Mouse (Mus musculus): Measurements from ENCODE around the gene Sorbs2.

The Sorbs2 gene

DNA sequence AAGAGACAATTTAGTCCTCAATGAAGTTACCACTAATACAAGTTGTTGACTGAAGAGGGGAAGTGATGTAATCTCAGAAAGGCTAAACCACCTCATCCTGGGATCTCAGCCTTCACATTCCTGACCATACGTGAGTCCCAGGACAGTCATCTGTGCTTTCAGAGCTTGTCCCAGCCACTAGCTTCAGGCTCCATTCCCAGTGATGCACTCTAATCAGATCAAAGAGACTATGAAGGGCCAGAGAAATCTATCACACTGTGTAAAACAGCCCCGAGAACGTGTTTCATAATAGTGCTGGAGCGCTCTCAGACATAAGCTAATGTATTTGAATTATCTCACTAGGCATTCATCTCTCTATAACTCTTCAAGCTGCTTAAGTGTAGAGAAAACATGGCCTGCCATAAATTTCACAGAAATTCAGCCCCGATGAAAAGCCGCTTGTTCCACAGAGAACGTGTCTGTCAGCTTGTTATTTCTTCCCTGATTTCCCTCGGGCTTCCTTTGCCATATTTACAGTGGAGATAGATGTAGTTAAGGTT lies 175.3 kb downstream of the Sorbs2 start:
- peak; percentile 31 for DNase-seq

DNA sequence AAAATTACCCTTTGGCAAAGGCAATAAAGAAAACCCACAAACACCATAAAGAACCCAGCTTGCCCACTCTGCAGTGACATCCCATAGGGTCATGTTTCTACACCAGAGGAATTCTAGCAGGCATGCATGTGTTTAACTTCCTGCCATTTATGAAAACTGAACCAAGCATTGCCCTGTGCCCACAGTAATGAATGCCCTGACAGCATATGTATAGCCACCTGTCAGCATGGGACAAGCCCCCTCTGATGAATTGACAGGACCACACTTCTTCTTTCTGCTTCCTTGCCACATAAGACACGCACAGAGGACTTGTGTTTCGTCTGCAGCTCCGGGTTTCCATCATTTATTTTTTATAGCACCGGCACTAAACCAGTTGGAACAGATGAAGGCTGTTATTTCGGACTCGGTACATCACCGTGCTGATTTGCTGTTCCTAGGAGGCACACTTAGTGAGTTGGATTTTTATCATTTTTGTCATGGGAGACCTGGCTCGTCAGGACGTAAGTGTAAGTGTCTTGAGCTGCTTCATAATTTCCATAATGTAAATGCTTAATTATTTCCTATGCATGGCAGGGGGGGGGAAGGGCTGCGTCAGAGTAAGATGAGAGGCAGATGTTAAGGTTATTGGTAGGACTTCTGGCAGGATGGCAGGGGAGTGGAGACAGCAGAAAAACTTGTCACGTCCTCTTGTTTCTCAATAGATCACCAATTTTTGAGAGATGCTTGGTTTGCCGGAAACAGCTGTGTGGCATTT lies 180.5 kb downstream of the Sorbs2 start:
- DNase-seq, result no peak

DNA sequence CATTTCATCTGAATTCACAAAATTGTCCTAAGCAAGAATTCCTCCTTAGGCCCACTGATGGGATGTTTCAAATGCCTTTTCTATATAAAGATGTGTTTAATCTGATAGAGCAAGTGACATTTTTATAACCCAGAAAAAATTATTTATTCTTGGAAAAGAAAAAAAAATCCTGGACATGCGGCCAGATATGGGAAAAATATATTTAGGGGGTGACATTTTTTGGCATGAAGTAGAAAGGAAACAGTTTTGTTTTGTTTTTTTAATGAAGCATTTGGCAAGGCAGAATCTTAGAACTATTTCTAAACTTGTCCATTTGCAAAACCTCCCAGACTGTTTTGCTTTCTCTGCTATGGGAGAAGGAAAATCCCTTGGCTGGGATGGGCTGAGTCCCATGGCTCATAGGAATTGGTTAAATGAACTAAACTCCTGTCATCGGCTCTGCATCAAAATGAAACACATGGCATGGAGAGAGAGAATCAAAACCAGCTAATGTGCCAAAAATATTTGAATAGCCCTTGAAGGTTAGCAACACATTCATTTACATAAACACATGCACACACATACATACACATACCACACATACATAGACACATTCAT lies 182.1 kb downstream of the Sorbs2 start:
- peak; percentile 87 for DNase-seq

DNA sequence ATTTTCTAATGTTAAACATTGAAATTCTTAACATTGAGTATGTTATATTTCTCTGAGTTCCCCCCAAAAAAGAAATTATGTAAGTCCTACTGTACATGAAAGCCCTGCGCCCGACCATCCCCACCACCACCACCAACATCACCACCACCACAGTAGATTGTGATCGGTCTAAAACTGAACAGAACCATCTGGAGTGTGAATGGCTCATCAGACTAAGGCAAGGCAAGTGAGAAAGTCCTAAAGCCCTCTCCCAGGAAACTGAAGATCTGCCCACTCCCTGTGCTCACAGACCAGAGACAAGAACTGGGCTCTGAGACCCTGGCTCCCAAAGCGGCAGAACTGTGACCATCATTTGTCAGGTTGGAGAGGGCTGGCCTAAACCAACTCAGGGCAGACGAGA lies 192.5 kb downstream of the Sorbs2 start:
- DNase-seq, result no peak

DNA sequence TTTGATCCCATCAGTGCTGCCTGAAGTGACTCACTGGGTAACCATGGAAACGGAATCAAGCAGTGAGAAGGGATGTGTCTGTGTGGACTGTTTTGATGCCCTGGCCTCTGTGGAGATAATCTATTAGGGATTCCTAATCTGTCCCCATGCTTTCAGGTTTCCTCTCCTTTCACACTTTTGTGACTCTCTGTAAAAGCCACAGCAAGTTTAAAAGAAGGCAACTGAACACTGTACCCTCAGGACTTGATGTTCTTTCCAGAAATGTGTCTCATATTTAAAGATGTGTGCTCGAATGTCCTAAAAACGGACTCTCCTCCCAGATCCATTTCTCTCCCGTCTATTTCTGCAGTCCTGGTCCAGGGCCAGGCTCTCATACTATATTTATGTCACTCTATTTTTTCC lies 196.1 kb downstream of the Sorbs2 start:
- no peak for DNase-seq

DNA sequence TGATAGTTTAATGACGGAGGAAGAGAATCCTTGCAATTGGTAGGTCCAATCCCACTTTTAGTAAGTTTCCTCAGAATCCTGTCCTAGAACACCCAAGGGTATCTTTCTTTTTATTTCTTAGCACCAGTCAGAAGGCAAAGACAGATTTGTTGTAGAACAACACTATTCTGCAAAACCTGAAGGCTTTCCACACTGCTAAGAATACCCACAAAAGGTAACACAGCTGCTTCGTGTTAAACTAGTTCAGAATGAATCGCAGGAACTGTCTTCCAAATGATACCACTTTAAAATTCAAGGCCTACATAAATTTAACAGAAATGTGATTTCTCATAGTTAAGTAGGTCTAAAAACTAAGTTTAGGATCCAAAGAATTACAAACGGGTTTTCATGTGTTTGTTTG lies 201.5 kb downstream of the Sorbs2 start:
- DNase-seq, result no peak

DNA sequence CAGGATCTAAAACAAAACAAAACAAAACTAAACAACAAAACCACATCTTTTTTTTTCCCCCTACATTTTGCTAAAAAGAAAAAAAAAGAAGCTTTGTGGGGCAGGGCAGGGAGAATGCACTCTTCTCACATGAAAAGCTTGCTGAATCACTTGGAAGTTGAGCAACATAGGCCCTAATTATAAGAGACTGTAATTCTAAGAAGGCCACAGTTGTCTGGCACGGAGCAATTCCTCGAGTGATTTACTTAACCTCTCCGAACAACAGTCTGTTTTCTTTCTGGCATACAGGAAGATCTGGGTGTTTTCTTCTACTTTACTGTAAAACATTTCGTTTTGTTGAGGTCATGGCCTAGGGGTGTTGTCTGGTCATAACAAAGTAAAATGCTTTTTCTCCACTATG lies 202.1 kb downstream of the Sorbs2 start:
- no peak for DNase-seq

DNA sequence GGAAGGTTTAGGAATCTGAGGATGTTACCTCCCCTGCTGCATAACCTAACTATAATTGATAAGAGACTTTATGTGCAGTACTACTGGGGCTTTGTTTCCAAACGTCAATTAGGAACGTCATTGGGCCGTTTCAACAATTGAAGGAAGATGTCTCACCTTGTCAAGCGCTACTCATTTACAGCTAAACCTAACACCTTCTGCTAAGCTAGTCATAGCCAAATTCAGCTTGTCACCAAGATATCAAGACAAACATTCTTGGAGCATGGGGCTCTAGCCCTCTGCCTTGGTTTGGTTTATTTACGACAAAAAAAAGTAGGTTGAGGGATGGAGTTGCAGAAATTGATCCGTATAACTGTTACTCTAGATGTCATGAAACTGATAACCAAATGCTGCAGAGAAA lies 205.0 kb downstream of the Sorbs2 start:
- no peak for DNase-seq

DNA sequence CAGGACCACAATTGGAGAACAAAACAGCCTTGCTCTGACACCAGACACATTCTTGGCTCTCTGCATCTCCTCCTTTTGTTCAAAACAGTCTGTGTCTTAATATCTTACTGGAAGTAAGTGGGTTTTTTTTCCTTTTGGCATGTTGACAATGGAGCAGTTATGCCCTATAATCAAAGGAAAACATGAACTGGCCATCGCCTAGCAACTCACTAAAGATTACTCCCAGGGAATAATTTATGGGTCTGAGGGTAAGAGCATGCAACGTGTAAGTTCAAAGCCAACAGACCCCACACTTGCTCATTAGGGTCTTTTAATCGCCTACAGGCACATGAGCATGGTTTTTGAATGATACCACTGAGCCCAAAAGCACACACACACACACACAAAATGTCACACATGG lies 207.2 kb downstream of the Sorbs2 start:
- DNase-seq, result no peak

DNA sequence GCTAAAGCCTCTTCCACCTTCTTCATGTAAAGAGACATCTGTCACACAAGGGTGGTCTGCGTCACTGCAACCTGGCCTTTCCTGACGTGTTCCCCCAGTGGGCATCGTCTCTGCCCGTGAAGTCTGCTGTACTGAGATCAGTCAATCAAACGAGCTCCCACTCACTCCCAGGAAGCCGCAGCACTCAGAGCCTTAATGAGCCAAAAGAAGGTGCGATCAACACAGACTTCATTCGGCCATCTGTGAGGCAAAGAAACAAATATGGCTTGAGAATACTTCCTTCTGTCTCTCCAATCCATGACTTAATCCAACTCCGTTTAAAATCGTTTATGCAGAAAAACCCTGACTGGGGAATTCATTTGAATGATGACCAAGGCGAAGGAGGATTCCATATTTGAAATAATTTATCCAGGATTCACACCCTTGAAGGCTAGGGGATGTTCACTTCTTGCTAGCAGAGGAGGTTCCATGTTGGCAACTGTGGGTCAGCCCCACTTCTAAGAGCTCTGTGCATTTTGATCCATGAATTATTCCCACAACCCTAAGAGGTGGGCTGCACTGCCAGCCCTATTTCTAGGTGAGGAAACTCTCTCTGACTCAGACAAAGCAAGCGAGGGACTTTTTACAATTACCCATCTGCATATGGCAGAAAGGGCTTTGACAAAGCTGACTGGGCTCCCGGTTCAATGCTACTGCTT lies 207.9 kb downstream of the Sorbs2 start:
- DNase-seq, result no peak

DNA sequence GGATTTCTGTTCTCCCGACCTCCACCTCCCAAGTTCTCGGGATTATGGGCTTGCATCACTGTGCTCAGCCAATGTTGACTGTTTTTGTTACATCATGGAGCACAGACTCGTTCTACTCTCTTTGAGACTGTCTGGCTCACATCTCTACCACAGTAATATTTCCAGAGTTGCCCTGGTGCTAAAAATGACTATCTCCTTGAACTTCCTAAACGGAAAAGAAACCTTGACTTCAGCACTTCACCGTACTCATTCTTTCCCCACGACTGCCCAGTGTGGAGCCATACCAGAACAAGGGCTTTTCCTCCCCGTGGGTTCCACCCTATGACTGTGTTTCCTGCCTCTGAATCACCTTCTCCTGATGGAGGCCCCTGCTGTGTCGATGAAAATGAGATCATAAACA lies 212.2 kb downstream of the Sorbs2 start:
- DNase-seq, result peak; percentile 96

DNA sequence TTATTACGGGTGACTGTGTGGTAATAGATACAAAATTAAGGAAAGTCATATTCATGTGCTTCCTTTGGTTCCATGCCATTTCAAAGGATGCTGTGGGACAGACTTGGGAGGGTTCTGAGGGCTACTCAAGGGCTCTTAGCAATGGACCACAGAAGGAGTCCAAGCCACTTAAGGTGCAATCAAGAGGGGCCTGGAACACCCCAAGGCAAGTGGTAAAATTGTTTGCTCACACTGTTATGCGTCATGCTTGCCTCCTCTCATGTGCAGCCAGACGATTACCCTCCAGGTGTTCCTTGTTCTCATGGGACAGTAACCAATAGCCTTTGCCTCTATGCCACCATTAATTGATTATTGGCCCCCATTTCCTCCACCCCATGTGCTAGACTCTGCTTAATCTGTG lies 216.6 kb downstream of the Sorbs2 start:
- no peak for DNase-seq

DNA sequence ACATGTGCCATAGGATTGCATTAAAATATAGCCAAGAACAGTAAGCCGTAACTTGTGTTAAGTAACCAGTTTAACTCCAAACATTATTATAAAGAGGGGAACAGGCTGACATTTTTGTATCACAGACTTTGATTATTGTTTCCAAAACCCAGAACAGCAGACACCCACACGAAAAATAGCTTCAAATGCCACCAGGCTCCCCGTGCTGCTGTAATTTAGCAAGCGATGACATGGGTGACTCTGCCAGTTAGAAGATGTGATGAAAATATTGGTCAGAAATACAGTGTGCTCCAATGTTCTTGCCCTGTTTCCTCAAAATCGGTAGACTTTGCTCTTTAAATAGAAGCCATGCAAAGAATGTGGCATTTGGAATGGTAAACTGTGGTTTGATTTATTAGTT lies 217.7 kb downstream of the Sorbs2 start:
- no peak for DNase-seq

DNA sequence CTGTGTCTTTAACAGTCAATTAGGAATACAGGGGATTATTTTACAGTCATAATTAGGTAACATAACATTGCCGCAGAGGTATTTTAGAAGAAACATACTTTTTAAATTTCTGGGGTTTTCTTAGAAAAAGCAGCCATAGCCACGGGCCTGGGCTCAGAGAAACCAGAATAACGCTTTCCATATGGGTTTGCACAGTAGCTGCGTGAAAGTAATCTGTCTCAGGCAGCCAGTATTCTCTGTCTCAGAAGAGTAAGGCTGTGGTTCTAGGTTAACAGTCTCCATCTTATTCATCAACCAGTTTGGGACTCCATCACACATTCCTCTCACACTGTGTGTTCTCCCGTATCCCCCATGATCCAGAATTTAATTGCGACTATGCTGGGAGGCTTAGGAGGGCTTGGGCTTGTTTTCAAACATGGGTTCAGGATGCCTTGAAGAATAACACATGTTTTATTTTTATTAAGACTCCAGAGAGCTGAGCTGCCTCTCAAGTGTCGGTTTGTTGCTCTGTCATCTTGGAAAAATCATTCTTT lies 222.3 kb downstream of the Sorbs2 start:
- DNase-seq, result no peak

DNA sequence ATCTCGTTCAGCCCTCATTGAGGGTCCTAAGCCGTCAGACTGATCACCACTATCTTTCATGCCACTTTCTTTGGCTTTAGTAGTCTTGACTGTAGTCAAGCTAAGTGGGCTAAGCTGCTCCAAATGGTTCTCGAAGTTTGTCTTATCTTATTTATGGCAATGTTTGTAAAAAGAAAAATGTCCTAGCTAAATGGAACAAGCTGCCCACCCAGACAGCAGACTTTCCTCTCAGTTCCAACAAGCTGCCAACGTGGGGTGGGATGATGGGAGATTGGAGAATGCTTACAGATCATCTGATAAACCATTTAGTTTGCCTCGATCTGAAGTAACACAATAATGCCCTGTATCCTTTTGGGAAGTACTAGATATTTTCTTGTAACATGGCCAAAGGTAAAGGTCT lies 223.2 kb downstream of the Sorbs2 start:
- no peak for DNase-seq

DNA sequence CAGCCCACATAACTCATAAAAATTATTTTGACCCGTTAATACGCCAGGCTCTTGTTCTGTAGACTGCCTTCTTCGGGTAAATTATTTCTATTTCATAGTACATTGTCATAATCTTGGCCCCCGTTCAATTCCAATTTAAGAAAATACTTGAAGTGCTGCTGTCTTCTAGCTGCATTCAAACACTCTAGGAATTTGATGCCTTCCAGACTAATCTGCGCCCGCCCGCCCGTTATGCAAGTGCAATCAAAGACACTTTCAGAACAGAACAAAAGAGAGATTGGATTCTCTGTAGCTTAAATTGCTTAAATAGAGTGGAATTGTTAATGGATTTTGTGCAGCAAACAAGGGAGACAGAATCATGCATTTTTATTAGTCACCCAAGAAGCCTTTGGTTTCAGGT lies 226.5 kb downstream of the Sorbs2 start:
- DNase-seq, result no peak

DNA sequence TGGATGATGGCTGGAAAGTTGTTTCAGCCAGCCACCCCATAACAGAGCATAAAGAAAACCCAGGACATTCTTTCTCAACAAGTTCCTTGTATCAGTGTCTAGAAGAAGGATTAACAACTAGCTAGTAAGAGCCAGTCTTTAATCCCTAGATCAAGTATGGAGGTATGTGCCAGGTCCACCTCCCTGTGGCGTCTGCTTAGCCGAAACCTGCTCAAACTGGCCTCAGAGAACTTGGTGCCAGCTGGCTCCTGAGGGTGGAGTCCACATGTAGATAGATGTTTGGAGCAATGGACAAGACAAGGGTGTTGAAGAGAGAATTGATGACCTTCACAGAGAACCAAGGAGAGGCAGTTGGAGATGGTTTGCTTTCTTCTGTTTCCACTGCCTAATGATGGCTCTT lies 229.7 kb downstream of the Sorbs2 start:
- peak; percentile 95 for DNase-seq

DNA sequence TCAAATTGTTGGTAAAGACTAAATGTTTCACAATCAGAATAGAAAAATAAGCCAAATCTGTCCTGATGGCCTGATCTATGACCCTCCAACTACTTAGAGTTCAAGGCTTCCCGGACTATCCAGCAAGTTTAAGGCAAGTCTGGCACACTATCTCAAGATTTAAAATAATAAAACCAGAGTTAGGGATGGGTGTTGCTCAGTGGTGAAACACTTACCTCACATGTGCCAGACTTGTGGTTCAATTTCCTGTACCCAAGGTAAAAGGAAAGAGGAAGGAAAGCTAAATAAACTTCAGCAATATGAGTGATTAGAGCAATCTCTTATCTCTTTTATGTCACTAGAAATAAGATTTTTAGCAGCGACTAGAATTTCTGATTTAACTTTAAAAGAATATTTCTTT lies 235.7 kb downstream of the Sorbs2 start:
- no peak for DNase-seq

DNA sequence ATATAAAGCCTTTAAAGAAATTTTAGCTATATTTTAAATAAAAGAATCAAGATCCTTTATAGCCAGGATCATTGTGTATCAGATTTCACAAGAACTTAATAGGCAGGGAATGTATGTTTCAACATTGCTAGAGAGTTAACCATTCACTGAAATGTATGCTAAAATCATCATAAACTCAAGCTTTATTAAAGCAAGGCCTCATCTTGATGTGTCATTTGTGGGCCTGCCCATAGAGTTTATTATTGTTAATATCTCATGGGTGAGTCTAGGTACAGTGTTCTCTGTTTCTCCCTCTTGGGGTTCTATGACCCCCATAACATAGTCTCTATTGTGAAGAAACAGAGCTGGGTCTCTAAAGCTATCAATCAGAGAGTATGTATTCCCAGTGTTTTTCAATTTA lies 236.2 kb downstream of the Sorbs2 start:
- DNase-seq, result no peak

DNA sequence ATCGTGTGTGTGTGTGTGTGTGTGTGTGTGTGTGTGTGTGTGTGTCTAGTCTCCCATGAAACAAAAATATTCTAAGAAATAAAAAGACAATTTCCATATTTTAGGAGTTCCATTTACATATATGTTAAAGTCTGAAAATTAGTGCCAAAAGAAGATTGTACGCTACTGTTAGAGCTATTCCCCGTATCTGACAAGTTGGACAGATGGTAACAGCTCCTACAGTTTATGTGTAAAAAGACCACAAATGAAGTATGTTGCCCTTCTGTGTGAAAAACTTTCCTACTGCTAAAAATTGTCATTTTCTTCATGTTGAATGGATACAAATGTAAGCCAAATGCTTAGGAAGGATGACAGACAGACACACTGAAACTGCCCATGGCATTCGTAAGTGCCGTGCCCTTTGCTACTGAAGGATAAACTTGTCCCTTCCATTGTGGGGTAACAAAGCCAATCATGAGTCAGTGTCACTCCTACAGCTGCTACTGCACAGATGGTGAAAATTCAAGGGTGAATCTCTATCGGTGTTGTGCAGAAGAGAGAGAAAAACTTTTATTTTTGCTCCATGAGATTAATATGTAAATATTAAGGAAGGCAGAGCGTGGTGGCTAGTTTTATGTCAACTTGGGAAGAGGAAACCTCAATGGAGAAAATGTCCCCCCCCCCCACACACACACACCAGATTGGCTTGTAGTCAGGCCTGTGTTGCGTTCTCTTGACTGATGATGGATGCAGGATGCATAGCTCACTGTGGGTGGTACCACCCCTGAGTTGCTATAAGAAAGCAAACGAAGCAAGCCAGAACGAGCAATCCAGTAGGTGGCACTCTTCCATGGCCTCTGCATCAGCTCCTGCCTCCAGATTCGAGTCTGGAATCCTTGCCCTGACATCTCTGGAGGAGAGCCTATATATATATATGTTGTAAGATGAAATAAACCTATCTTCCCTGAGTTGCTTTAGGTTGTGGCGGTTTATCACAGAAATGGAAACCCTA lies 244.2 kb downstream of the Sorbs2 start:
- no peak for DNase-seq

DNA sequence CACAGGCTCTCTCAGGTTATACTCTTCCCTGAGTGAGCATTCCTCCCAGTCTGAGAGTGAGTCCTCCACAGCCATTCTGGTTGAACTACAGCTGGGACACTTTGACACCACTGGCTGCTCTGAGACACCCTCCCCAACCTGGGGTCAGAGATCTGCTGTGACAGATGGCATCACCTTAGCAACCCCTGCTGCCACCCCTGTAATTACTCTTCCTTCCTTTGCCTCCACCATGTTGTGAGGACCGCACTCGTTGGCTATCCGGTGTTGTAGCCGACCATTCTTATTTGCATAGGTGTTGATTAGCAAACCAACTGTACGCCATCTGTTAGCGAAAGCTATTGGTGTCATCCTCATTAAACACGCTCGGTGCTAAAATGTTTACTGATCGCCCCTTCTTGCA lies 247.9 kb downstream of the Sorbs2 start:
- DNase-seq, result peak; percentile 79

DNA sequence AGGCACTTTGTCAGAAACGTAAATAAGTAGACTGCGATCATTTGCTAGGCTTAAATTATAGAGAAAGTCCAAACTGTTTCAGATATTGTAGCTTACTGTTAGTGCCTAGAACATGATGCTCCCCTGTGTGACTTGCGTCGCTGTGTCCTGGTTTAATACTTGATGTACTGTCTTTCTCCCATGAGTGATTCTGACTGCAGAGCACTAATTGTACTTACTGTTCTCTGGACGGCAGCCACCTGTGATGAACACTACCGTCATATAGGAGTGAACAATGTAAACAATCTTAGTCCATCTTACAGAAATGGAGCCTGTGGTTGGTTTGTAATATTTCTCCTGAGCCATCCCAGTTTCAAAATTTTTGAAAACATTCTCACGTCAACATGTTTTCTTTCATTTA lies 248.4 kb downstream of the Sorbs2 start:
- no peak for DNase-seq

DNA sequence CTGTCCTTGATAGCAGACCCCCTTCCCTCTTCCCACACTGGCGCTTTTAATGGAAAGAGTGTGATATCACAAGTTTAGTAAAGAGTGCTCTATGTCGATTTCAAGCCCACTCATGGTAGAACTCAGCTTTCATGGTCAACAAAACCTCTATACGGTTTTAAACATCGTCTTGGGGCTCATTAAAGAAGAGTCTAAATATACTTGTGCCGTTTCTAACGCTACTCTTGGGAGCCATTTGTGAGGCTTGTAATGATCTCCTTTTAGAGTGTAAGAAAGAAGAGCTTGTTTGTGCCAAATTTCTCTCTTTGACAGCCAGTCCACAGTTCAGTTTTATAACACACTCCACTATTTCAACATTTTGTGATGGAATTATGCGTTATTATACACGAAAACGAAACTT lies 253.0 kb downstream of the Sorbs2 start:
- DNase-seq, result no peak

Data from heart, adult 11 months (tissue).